Mouse (Mus musculus) forebrain, embryonic 13.5 days (tissue): ENCODE data around the gene Ppp1r14c. TPM values are rescaled to one million over a fixed set of nuclear protein-coding genes. Genes with fewer than 3 reads are reported as not detected.

Experiments
- ATAC-seq: fragments of 200-750 bp; cut with Nextera tagmentation; 2 replicates; pipeline ENCODE4 v1.8.0; 2017
- H3K27ac ChIP-seq: fragments of 300-500 bp; sonication (generic); 2 replicates; pipeline ENCODE4 v1.5.1; 2015; ENCODE audit warnings: inconsistent platforms, mild to moderate bottlenecking, moderate library complexity
- H3K27me3 ChIP-seq: fragments of 300-500 bp; sonication (generic); 2 replicates; pipeline ENCODE4 v1.6.1; 2015; ENCODE audit warnings: mild to moderate bottlenecking, inconsistent platforms
- H3K36me3 ChIP-seq: fragments of 300-500 bp; sonication (generic); 2 replicates; pipeline ENCODE4 v1.6.1; 2015; ENCODE audit warnings: mild to moderate bottlenecking, inconsistent platforms; ENCODE audit not compliant: poor library complexity, severe bottlenecking
- H3K4me1 ChIP-seq: fragments of 300-500 bp; sonication (generic); 2 replicates; pipeline ENCODE4 v1.6.1; 2015; ENCODE audit warnings: inconsistent platforms
- H3K4me2 ChIP-seq: fragments of 300-500 bp; sonication (generic); 2 replicates; pipeline ENCODE4 v1.6.1; 2015; ENCODE audit warnings: inconsistent platforms, mild to moderate bottlenecking, moderate library complexity
- H3K4me3 ChIP-seq: fragments of 300-500 bp; sonication (generic); 2 replicates; pipeline ENCODE4 v1.5.1; 2015; ENCODE audit warnings: mild to moderate bottlenecking, inconsistent platforms
- H3K9ac ChIP-seq: fragments of 300-500 bp; sonication (generic); 2 replicates; pipeline ENCODE4 v1.6.1; 2015; ENCODE audit warnings: mild to moderate bottlenecking, inconsistent platforms
- H3K9me3 ChIP-seq: fragments of 300-500 bp; sonication (generic); replicated peaks from 2 replicates; pipeline ENCODE4 v1.6.1; 2016; ENCODE audit warnings: inconsistent platforms
- WGBS: fragments of 180-500 bp; shearing (Covaris S2); methylation state at CpG from one replicate; pipeline ENCODE4 v1.1.7; 2015; 5-methylcytosine and 5-hydroxymethylcytosine counted together
- polyA plus RNA-seq: library from polyadenylated mRNA; unstranded; fragments of >200 nt; fragmentation: Nextera tagmentation; extraction: Ambion mirVana; gene quantifications from 2 replicates; pipeline ENCODE4 v1.2.1, GENCODE M21; 2015

The Ppp1r14c gene
- polyA plus RNA-seq, 1 experiment from 2014 or later = 26.1 TPM

DNA sequence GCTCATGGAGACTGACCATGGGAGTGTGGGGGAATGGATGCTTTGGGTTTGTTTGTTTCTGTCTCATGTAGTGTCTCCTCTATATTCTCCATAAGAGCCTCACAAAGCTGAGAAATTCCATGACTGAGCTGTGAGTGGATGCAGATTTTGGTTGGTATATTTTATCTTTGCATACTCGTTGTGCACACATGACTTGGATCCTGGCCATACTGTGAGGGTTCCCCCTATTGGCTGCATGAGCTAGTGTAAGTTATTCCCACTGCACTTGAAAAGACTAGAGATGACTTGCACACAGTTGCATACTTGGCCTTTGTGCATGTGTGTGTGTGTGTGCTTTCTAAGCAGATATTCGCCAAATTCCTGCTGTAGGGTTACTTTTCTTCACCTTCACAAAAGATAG lies 40.4 kb downstream of the Ppp1r14c start:
- H3K27ac ChIP-seq = no peak overlapping the region
- 70% methylated on average over 2 of the region's 2 CpGs for WGBS
- H3K4me1 ChIP-seq = no peaks in the 10 kb centered on the region
- no peaks in the 10 kb centered on the region for H3K36me3 ChIP-seq
- ATAC-seq = no peak
- no peaks in the 10 kb centered on the region for H3K27me3 ChIP-seq
- no peak overlapping the region for H3K9ac ChIP-seq
- no peak overlapping the region for H3K4me2 ChIP-seq
- no peaks in the 10 kb centered on the region for H3K9me3 ChIP-seq
- H3K4me3 ChIP-seq = no peak overlapping the region

GRCm38 (mm10) chr10:3408036-3408661 lies 42.3 kb downstream of the Ppp1r14c start:
- no peaks in the 10 kb centered on the region for H3K27me3 ChIP-seq
- H3K4me3 ChIP-seq = no peak overlapping the region
- WGBS = 76% methylated on average over 6 of the region's 6 CpGs
- H3K9ac ChIP-seq = no peak overlapping the region
- no peak for ATAC-seq
- H3K27ac ChIP-seq = no peak overlapping the region
- no peak overlapping the region for H3K4me2 ChIP-seq
- no peaks in the 10 kb centered on the region for H3K4me1 ChIP-seq
- H3K36me3 ChIP-seq = no peaks in the 10 kb centered on the region
- H3K9me3 ChIP-seq = no peaks in the 10 kb centered on the region

DNA sequence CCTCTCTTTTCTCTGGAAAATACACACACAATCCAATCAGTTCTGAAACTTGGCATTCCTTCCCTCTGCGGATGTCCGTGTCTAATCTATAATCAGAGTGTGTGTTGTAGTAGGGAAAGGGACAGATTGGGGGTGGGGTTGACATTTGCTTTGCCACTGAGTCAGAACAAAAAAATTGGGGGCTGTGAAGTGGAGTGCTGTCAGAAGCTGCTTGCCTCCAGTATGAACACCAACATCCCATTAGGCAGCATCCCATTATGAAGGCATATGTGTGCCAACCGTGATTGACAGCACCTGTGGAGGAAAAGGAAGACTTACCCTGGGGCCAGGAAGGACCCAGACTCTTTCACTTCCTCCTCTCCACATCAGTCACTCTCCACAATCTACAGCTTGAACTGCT lies 42.8 kb downstream of the Ppp1r14c start:
- H3K27me3 ChIP-seq = no peaks in the 10 kb centered on the region
- no peak overlapping the region for H3K4me3 ChIP-seq
- H3K4me2 ChIP-seq = no peak overlapping the region
- no peaks in the 10 kb centered on the region for H3K4me1 ChIP-seq
- no peaks in the 10 kb centered on the region for H3K36me3 ChIP-seq
- H3K9ac ChIP-seq = no peak overlapping the region
- no peak overlapping the region for H3K27ac ChIP-seq
- H3K9me3 ChIP-seq = no peaks in the 10 kb centered on the region
- ATAC-seq = 0 out of 2 replicates have a peak, but pooled peaks have one; percentile 21
- 56% methylated on average over 3 of the region's 3 CpGs for WGBS

- no peak overlapping the region for H3K27ac ChIP-seq
- H3K9me3 ChIP-seq = no peaks in the 10 kb centered on the region
- H3K36me3 ChIP-seq = no peaks in the 10 kb centered on the region
- H3K27me3 ChIP-seq = no peaks in the 10 kb centered on the region
- ATAC-seq = peak; percentile 55; the same call in 1 of the 2 replicates
- H3K4me1 ChIP-seq = no peaks in the 10 kb centered on the region
- H3K4me3 ChIP-seq = no peak overlapping the region
- H3K9ac ChIP-seq = no peak overlapping the region
- H3K4me2 ChIP-seq = no peak overlapping the region
- 65% methylated on average over 3 of the region's 3 CpGs for WGBS
These were observed 45.4 kb downstream of the Ppp1r14c start for GRCm38 (mm10) chr10:3411222-3411621.

DNA sequence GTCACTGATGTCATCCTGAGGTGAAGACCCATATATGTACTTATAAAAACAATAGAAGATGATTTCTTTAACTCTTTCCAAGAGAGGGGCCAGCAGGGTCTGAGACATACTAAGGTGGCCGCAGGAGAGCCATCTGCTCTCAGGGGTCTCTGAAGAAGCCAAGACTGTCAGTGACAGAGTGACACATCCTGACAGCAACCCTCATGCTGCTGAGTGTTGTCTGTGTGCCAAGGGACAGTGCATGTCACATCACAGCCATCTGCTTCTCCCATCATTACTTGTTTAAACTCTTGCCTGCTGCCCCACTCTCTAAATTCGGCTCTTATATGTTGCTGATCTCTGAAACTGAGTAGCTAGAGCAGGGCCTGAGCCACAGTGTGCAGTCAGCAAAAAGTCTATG lies 45.8 kb downstream of the Ppp1r14c start:
- H3K9me3 ChIP-seq = no peaks in the 10 kb centered on the region
- H3K36me3 ChIP-seq = no peaks in the 10 kb centered on the region
- no peak overlapping the region for H3K4me2 ChIP-seq
- H3K4me1 ChIP-seq = no peaks in the 10 kb centered on the region
- no peak for ATAC-seq
- no peak overlapping the region for H3K4me3 ChIP-seq
- H3K27ac ChIP-seq = no peak overlapping the region
- H3K9ac ChIP-seq = no peak overlapping the region
- no peaks in the 10 kb centered on the region for H3K27me3 ChIP-seq
- WGBS = 86% methylated on average over 2 of the region's 2 CpGs

DNA sequence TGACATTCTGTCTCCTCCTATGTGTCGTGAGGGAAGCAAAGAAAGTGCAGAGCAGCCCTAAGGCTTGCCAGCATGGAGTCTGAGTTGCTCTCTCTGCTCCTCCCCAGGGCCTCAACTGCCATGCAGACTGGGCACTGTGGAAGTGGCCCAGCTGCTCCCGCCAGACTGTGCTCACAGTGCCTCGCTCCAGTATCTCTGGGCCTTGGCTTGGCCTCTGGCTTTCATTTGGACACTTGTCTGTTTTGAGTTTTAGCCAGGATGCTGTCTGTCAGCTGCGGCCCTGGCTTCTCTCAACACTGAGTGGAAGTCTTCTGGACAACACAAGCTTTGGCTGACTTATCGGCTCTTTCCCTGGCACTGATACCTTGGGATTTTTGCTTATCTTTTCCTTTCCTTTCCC lies 49.0 kb downstream of the Ppp1r14c start:
- Histone ChIP-seq H3K27me3 (no peaks in the 10 kb centered on the region), H3K9me3 (no peaks in the 10 kb centered on the region), H3K27ac (no peak overlapping the region), H3K4me1 (no peaks in the 10 kb centered on the region), H3K36me3 (no peaks in the 10 kb centered on the region), H3K4me3 (no peak overlapping the region), H3K9ac (no peak overlapping the region), H3K4me2 (no peak overlapping the region)
- 86% methylated on average over 5 of the region's 5 CpGs for WGBS
- ATAC-seq = no peak

- no peaks in the 10 kb centered on the region for H3K27me3 ChIP-seq
- no peaks in the 10 kb centered on the region for H3K9me3 ChIP-seq
- no peak for ATAC-seq
- no peak overlapping the region for H3K4me3 ChIP-seq
- WGBS = 62% methylated on average over 4 of the region's 4 CpGs
- H3K36me3 ChIP-seq = no peaks in the 10 kb centered on the region
- no peak overlapping the region for H3K4me2 ChIP-seq
- H3K9ac ChIP-seq = no peak overlapping the region
- H3K27ac ChIP-seq = no peak overlapping the region
- no peaks in the 10 kb centered on the region for H3K4me1 ChIP-seq
These were observed 50.7 kb downstream of the Ppp1r14c start for GRCm38 (mm10) chr10:3416565-3416964.

DNA sequence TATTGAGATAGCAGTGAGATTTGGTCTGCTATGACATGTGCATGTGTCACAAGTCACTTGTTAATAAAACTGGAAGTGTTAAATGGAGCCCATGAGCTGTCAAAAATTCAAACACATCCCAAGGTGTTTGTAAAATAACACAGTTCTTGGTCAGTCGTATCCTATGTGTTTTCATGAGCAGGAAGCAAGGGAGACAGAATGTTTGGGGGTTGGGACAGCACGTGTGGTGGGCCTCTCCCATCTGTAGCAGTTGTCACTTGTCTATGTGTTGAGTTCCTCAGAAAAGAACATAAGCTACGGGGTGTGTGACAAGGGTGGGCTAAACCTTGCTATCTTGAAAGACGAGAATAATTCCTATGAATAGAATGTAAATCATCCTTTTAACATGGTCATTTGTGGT lies 51.6 kb downstream of the Ppp1r14c start:
- Histone ChIP-seq H3K27me3 (no peaks in the 10 kb centered on the region), H3K4me2 (no peak overlapping the region), H3K9me3 (no peaks in the 10 kb centered on the region), H3K27ac (no peak overlapping the region), H3K36me3 (no peaks in the 10 kb centered on the region), H3K4me1 (no peaks in the 10 kb centered on the region), H3K9ac (no peak overlapping the region), H3K4me3 (no peak overlapping the region)
- ATAC-seq = peak; percentile 79
- 75% methylated on average over 4 of the region's 4 CpGs for WGBS

DNA sequence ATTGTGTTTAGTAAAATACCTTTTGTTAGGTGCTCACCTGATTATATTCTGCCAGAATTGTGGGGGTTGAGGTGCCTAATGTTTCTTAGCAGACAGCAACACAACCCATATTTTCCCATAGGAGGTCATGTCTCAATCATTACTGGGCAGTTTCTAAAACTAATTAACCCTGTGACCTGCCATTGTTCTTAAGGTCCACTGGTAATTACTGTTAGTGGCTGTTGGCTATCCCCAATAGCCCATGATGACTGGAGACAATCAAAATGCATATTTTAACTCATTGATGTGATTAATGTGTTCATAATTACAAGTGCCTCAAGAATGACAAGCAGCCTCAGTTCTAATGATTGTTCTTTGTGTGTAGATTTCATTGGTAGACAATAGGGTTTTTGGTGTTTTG lies 58.2 kb downstream of the Ppp1r14c start:
- Histone ChIP-seq H3K9ac (no peak overlapping the region), H3K4me2 (no peak overlapping the region), H3K9me3 (no peaks in the 10 kb centered on the region), H3K4me1 (0 out of 2 replicates have a peak, but pooled peaks cover 6% of the 10 kb centered on the region), H3K36me3 (no peaks in the 10 kb centered on the region), H3K27ac (no peak overlapping the region), H3K4me3 (no peak overlapping the region), H3K27me3 (no peaks in the 10 kb centered on the region)
- ATAC-seq = no peak

DNA sequence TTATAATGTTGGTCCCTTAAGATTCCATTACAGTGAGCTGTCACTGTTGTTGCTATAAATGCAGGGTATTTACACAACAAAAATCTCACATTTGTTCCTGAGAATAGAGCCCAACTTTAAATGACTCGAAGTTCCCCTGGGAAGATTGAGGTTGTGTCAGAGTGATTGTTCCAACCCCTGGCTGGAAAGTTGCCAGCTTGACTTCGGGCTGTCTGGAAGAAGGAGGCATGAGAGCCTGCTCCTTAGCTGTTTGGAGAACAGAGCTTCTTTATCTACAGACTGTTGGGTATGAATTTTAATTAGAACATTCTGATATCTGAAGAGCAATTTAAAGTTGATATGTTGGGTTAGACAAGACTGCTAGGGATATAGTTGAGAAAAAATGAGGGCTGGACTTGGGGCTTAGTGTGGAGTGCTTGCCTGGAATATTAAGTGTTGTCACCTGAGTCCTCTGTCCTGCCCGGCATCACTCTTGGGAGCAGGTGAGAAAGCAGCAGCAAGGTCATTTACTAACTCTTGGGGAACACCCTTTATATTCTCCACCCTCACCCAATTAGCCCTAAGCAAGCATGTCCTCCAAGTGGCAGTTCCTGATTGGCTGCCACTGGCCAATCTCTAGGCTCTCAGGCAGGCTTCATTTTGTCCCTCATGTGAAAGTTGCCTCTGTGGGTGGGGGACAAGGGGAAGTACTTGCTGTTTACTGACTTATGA lies 62.0 kb downstream of the Ppp1r14c start:
- Histone ChIP-seq H3K4me3 (no peak overlapping the region), H3K27ac (no peak overlapping the region), H3K27me3 (no peaks in the 10 kb centered on the region), H3K36me3 (no peaks in the 10 kb centered on the region), H3K4me1 (0 out of 2 replicates have a peak, but pooled peaks cover 6% of the 10 kb centered on the region), H3K4me2 (no peak overlapping the region), H3K9me3 (no peaks in the 10 kb centered on the region), H3K9ac (no peak overlapping the region)
- ATAC-seq = peak; percentile 13; the same call in 1 of the 2 replicates
- WGBS = 47% methylated on average over 3 of the region's 3 CpGs

DNA sequence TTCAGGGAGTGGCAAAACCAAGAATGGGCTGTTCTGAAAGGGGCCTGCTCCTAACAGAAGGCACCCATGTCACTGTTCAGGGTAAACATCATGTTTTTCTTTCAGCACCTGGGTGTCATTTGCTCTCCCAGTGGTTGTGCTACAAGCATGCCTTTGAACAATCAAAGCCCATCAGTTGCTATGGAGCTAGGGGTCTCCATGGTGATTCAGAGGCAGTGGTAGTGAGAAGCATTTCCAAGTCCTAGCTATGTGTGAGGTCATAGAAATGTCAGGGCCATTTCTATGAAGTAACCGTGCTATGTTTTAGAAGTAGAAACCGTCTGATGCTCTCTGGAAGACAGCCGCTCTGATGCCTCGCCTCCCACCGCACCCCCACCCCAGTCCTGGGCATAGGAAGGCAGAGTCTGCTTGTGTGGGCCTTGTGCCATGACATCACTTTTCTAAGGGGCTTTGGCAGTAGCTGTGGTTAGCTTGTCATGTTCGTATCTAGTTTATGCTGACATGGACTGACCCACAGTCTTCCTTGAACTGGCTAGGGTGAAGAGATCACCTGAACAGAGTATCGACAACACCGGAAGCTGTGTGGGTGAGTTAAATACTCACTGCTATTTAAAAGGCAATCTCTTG lies 69.1 kb downstream of the Ppp1r14c start:
- ATAC-seq = 0 out of 2 replicates have a peak, but pooled peaks have one; percentile 19
- Histone ChIP-seq H3K9ac (no peak overlapping the region), H3K27ac (no peak overlapping the region), H3K9me3 (peaks cover 3% of the 10 kb centered on the region; the same call in 1 of the 2 replicates), H3K36me3 (no peaks in the 10 kb centered on the region), H3K4me3 (no peak overlapping the region), H3K27me3 (no peaks in the 10 kb centered on the region), H3K4me2 (no peak overlapping the region), H3K4me1 (no peaks in the 10 kb centered on the region)
- 90% methylated on average over 8 of the region's 8 CpGs for WGBS

DNA sequence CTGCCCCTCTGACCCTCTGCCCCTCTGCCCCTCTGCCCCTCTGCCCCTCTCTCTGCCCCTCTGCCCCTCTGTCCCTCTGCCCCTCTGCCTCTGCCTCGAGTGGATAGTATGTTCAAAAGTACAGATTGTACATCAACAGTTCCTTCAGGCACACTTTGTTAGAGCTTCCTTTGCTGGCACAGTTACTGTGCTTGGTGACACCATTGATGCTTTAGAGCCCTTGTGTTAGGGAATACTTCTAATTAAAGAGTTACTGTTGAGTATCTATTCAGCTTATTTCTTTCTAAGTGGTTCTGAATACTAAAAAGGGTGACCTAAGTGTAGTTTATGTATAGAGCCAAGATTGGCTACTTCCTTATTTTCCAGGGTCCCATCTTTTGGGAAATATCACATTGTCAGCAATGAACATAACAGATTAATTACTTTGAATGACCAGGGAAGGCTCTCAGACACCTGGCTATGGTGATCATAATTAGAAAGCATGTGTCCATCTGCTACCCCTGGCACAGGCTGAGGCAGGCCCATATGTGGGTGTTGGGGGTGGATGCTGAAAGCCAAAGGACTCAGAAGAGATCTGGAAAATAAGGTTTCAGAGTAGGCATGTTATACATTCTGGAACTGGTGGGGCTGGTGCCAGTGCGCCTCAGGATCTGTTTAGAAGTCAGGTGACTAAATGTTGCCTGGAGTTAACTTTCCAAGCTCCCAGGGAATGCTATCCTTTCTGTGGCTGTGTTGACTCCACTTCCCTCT lies 75.0 kb downstream of the Ppp1r14c start:
- Histone ChIP-seq H3K4me2 (no peak overlapping the region), H3K9ac (no peak overlapping the region), H3K36me3 (no peaks in the 10 kb centered on the region), H3K4me3 (no peak overlapping the region), H3K4me1 (no peaks in the 10 kb centered on the region), H3K9me3 (no peaks in the 10 kb centered on the region), H3K27ac (no peak overlapping the region), H3K27me3 (no peaks in the 10 kb centered on the region)
- 58% methylated on average over 2 of the region's 2 CpGs for WGBS
- ATAC-seq = peak; percentile 63; the same call in 1 of the 2 replicates
